Mouse (Mus musculus): Measurements from ENCODE around the gene Gm15319.
"Not testable (repeated sequence)": the region's sequence is repeated elsewhere in the genome, so short reads cannot be mapped to it uniquely, and the experiment has no call there.

DNA sequence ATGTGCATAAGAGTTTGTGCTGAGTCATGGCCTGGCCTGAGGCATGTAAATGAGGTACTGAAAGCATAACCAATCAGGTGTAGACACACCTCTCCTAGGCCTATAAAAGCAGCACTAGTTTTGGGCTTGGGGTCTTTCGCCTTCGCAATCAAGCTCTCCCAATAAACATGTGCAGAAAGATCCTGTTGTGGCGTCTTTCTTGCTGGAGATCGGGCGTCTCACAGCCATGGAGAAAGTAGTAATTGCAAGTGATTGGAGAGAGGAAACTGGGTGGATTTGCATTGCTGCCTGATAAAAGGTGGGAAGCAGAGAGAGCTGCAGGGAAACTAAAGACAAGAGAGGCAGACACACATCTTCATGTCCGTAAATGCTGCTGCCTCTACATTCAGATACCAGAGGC is 60.3 kb downstream of the Gm15319 start:
- TF ChIP-seq CTCF (IDR thresholded peaks at IDR 0.05; ENCODE audit: control insufficient read depth, insufficient read depth, low read length); POLR2A (IDR thresholded peaks at IDR 0.05; ENCODE audit: borderline replicate concordance, control insufficient read depth, low read depth, low read length): not testable (repeated sequence)

Measured in bone marrow, adult 2 months (tissue).